Mouse (Mus musculus) heart, embryonic 12.5 days (tissue): ENCODE measurements at regions not wholly inside any gene's neighbourhood (a gene's known extent, or its start where the extent isn't known, plus 50 kb on each side); places are given as distances from the start of the nearest gene placed in this dataset.
A peak's percentile ranks its signal among the peaks of the same experiment; 100 is the strongest.

Source experiments
- ATAC-seq: fragments of 200-750 bp; cut with Nextera tagmentation; 2 replicates; pipeline ENCODE4 v1.8.0; 2017; ENCODE audit warnings: moderate TSS enrichment, moderate library complexity; ENCODE audit not compliant: insufficient number of reproducible peaks, low FRiP score
- H3K27ac ChIP-seq: fragments of 300-500 bp; sonication (generic); 2 replicates; pipeline ENCODE4 v1.5.1; 2016; ENCODE audit warnings: mild to moderate bottlenecking, moderate library complexity; ENCODE audit not compliant: poor library complexity, severe bottlenecking
- H3K27me3 ChIP-seq: fragments of 300-500 bp; sonication (generic); replicated peaks from 2 replicates; pipeline ENCODE4 v1.6.1; 2016; ENCODE audit warnings: mild to moderate bottlenecking, moderate library complexity
- H3K36me3 ChIP-seq: fragments of 300-500 bp; sonication (generic); 2 replicates; pipeline ENCODE4 v1.6.1; 2016; ENCODE audit warnings: mild to moderate bottlenecking, moderate library complexity
- H3K4me1 ChIP-seq: fragments of 300-500 bp; sonication (generic); replicated peaks from 2 replicates; pipeline ENCODE4 v1.6.1; 2016; ENCODE audit warnings: mild to moderate bottlenecking
- H3K4me2 ChIP-seq: fragments of 300-500 bp; sonication (generic); 2 replicates; pipeline ENCODE4 v1.6.1; 2016; ENCODE audit warnings: mild to moderate bottlenecking, moderate library complexity
- H3K4me3 ChIP-seq: fragments of 300-500 bp; sonication (generic); 2 replicates; pipeline ENCODE4 v1.5.1; 2016; ENCODE audit warnings: mild to moderate bottlenecking
- H3K9ac ChIP-seq: fragments of 300-500 bp; sonication (generic); 2 replicates; pipeline ENCODE4 v1.6.1; 2016; ENCODE audit warnings: mild to moderate bottlenecking, moderate library complexity
- H3K9me3 ChIP-seq: fragments of 300-500 bp; sonication (generic); replicated peaks from 2 replicates; pipeline ENCODE4 v1.6.1; 2016; ENCODE audit warnings: mild to moderate bottlenecking, moderate library complexity
- WGBS: fragments of 180-500 bp; shearing (Covaris S2); methylation state at CpG from one replicate; pipeline ENCODE4 v1.1.7; 2016; 5-methylcytosine and 5-hydroxymethylcytosine counted together

DNA sequence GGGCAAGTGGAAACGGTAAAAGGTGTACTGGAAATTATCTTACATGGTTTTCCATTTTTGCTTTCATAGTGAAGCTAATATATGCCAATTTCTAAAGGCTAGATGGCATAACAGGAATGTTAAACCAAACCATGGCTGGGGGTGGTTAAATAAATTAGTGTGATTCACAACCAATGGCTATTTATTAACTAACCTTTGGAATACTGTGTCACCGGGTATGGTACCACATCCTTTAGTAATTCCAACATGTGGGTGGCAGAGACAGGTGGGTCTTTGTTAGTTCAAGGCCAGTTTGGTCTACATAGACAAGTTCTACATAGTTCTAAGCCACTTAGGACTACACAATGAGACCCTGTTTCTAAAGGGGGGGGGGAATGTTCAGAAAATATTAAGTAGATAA lies 179.8 kb upstream of the Plxnc1 start:
- Histone ChIP-seq H3K27me3 (no peaks in the 10 kb centered on the region), H3K4me1 (peaks cover 4% of the 10 kb centered on the region; the same call in 1 of the 2 replicates), H3K4me3 (no peak overlapping the region), H3K9me3 (no peaks in the 10 kb centered on the region), H3K36me3 (no peaks in the 10 kb centered on the region), H3K9ac (no peak overlapping the region), H3K4me2 (no peak overlapping the region), H3K27ac (no peak overlapping the region)
- WGBS: 77% methylated on average over 2 of the region's 2 CpGs
- ATAC-seq: no peak

DNA sequence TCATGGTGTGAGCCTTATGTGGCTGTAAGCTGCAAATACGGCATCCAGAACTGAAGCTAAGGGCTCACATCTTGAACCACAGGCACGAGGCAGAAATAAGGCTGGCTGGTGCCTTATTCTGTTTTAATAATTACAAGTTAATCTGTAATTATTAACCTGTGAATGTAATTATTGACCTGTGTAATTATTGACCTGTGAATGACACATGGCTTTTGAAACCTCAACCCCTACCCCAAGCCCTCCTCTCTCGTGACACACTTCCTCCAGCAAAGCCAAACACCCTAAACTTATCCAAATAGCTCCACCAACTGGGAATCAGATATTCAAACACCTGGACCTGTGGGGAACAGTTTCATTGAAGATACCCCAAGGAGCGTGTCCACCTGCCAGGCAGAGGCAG lies 175.4 kb upstream of the Plxnc1 start:
- no peak overlapping the region for H3K9ac ChIP-seq
- no peak overlapping the region for H3K27ac ChIP-seq
- no peak overlapping the region for H3K4me3 ChIP-seq
- 82% methylated on average over 4 of the region's 4 CpGs for WGBS
- H3K4me1 ChIP-seq: peaks cover 35% of the 10 kb centered on the region
- no peaks in the 10 kb centered on the region for H3K36me3 ChIP-seq
- H3K27me3 ChIP-seq: no peaks in the 10 kb centered on the region
- H3K9me3 ChIP-seq: no peaks in the 10 kb centered on the region
- no peak overlapping the region for H3K4me2 ChIP-seq
- no peak for ATAC-seq

DNA sequence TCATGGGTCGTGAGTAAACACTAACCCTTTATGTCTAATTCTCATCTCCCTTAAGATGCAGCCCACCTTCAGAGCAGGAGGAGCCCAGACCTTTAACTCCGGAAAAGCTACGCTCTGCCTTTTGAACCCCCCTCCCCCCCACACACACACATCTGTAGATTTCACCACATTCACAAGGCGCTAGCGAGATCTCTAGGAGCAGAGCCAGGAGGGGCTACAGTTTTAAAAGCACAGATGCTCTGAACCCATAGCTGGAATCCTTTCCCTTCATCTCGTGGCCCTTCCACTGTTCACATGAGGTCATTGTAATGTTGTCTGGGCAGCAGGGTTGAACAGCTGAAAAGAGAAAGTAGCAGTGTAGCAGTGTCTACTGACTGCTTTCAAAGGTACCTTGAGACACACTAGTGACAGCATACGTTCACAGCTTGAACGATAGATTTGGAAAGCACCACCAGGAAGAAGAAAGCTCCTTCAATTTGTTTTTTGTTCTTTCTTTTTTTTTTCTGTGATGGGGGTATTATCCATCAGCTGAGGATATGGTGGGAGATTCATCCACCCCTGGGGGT lies 174.2 kb upstream of the Plxnc1 start:
- H3K9ac ChIP-seq: no peak overlapping the region
- WGBS: 43% methylated on average over 8 of the region's 8 CpGs
- H3K4me3 ChIP-seq: no peak overlapping the region
- H3K27me3 ChIP-seq: no peaks in the 10 kb centered on the region
- H3K4me2 ChIP-seq: 0 out of 2 replicates have a peak overlapping the region, but pooled peaks have one; percentile 2
- no peak overlapping the region for H3K27ac ChIP-seq
- peaks cover 35% of the 10 kb centered on the region for H3K4me1 ChIP-seq
- no peaks in the 10 kb centered on the region for H3K9me3 ChIP-seq
- ATAC-seq: no peak
- H3K36me3 ChIP-seq: no peaks in the 10 kb centered on the region

DNA sequence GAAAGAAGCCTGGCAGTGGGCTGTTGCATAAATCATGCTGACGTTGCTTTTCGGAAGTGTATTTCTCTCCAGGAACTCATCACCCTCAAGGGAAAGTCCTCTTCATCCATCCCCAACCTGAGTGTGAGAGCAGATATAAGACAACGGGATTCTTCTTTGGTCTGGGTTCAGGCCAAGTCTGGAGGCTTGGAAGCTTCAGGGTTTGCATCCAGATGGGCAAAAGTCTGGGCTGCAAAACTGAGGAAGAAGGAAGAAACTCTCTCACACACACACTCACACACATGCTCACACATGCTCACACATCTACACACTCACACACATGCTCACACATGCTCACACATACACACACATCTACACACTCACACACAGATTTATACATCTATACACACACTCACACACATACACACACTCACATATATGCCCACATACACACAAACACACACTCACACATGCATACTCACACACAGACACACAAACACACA lies 173.1 kb upstream of the Plxnc1 start:
- H3K27me3 ChIP-seq: no peaks in the 10 kb centered on the region
- 0 out of 2 replicates have a peak overlapping the region, but pooled peaks have one; percentile 13 for H3K4me2 ChIP-seq
- no peaks in the 10 kb centered on the region for H3K9me3 ChIP-seq
- WGBS: 25% methylated on average over 3 of the region's 3 CpGs
- H3K4me3 ChIP-seq: no peak overlapping the region
- ATAC-seq: no peak; the same call in 1 of the 2 replicates
- H3K4me1 ChIP-seq: peaks cover 35% of the 10 kb centered on the region
- H3K27ac ChIP-seq: peak overlapping the region; percentile 85
- no peak overlapping the region for H3K9ac ChIP-seq
- no peaks in the 10 kb centered on the region for H3K36me3 ChIP-seq

DNA sequence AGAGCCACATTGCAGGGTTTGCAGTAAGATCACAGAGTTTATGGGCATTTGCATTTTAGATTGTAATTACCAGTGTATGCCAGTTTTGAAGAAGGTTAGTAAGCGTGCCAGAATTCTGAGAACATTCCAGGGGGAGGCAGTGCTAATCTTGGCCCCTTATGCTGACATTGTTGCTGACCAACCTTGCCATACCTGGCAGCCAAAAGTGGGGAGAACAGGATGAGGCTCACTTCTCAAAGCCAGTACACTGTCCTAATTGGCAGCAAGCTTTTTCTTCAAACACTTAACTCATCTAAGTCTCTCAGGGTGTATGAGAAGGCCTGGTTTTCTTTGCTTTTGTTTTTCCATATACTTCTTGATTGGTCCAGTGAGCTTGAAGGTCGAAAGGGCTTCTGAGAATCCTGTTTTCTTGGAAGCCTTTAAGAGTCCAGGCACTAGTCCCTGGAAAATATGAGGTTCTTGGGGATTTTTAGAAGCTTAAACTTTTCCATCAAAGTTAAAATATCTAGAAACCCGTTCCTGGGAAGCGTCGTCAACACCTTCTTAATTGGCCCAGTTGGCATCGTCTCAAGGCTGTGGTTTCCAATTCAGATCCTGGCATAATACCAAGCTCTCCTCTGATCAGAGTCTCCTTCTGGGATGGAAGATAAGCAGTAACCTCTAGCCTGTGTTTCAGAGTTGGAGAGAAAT lies 172.6 kb upstream of the Plxnc1 start:
- Histone ChIP-seq H3K27ac (peak overlapping the region; percentile 85), H3K4me2 (0 out of 2 replicates have a peak overlapping the region, but pooled peaks have one; percentile 11), H3K9ac (no peak overlapping the region), H3K27me3 (no peaks in the 10 kb centered on the region), H3K36me3 (no peaks in the 10 kb centered on the region), H3K4me3 (no peak overlapping the region), H3K4me1 (peaks cover 35% of the 10 kb centered on the region), H3K9me3 (no peaks in the 10 kb centered on the region)
- peak; percentile 78 for ATAC-seq
- 39% methylated on average over 6 of the region's 6 CpGs for WGBS

DNA sequence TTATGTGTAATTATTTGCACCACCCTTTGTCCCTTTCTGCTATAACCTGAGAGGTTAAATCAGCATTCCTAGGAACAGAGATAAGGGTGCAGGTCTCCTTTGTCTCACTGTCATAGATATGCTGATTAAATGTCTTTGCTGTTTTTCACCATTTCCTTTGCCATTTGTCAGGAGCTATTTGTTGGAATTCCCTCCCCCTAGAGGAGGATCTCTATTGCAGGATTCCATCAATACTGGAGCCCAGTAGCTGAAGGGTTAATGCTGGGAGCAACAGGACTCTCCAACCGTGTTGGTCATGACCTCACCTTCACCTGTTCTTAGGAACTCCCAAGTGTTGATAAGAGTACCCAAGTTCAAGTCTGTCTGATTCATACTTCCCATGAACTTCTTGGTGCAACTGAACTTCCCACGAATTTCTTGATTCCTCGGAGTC lies 172.0 kb upstream of the Plxnc1 start:
- Histone ChIP-seq H3K4me2 (no peak overlapping the region), H3K9me3 (no peaks in the 10 kb centered on the region), H3K9ac (no peak overlapping the region), H3K4me1 (peaks cover 35% of the 10 kb centered on the region), H3K27ac (peak overlapping the region; percentile 85), H3K36me3 (no peaks in the 10 kb centered on the region), H3K27me3 (no peaks in the 10 kb centered on the region), H3K4me3 (no peak overlapping the region)
- no peak for ATAC-seq
- 34% methylated on average over 3 of the region's 3 CpGs for WGBS

DNA sequence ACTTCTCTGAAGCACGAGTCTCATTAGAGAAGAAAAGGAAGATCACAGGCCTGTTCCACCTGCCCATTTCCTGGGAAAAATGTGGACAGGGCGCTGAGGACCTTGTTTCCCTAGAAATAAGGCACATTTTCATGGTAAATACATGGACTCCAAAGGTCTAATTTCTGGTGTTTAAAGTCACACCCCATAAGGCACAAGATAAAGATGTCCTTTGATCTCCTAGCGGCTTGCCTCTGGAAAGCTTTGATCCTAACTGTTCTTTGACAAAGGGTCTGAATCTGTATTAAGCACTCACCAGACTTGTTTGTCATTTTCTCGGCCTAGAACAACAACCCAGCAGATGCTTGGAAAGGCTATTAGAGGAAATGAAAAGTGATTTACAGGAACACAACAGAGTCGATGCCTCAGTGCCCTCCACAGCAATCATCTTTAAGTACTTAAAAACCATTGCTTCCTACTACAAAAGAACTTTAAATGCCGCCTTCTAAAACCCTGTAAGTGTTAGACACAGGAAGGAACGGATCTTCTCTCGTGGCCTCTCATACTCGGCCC lies 168.3 kb upstream of the Plxnc1 start:
- Histone ChIP-seq H3K27me3 (no peaks in the 10 kb centered on the region), H3K9ac (no peak overlapping the region), H3K4me1 (peaks cover 17% of the 10 kb centered on the region), H3K27ac (no peak overlapping the region), H3K4me2 (no peak overlapping the region), H3K4me3 (no peak overlapping the region), H3K9me3 (no peaks in the 10 kb centered on the region), H3K36me3 (no peaks in the 10 kb centered on the region)
- 63% methylated on average over 9 of the region's 9 CpGs for WGBS
- ATAC-seq: no peak

DNA sequence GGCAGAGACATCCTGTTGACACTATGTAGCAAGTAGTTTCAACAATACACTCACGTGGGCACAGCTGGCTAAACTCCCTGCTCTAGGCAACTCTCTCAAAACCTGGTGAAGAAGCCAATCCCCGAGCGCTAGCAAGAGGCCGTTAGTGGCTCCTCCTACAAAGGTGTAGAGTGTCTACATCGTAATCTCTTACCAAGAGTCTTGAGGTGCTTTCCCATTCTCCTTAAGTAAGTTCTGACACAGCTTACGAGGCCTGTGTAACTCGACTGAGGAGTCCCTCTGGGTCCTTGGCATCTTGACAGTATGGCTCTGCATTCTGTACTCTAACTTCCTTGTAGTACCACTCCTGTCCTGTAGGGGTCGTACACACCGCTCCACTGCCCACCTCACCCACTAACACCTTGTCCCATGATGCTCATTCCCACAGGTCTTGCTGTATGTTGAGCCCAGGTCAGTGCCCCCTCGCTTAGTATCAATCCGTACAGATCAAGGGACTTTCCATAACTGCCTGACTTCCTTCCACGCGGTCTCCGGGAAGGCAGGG lies 167.7 kb upstream of the Plxnc1 start:
- 65% methylated on average over 14 of the region's 14 CpGs for WGBS

DNA sequence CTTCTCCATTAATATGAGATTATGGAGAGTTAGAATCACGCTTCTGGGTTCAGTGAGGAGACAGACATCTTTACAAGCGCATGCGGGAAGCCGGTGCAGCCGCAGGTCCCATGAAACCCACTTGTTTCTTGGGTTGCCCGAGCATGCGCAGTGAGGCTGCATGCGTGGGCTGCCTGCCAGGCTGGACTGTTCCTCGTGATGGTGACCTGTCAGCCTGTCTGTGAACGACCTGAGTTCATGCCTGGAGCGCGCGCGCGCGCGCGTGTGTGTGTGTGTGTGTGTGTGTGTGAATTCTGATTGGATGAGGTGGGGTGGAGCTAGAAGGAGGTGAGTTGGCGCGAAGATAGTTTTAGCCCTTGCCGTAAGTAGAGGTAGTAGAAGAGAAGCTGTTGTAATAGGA lies 166.2 kb upstream of the Plxnc1 start:
- no peak overlapping the region for H3K9ac ChIP-seq
- no peaks in the 10 kb centered on the region for H3K9me3 ChIP-seq

More for the DNA sequence above, 167.7 kb upstream of the Plxnc1 start:
- Histone ChIP-seq H3K4me2 (no peak overlapping the region), H3K27me3 (no peaks in the 10 kb centered on the region), H3K4me1 (peaks cover 11% of the 10 kb centered on the region), H3K4me3 (no peak overlapping the region), H3K27ac (no peak overlapping the region), H3K9me3 (no peaks in the 10 kb centered on the region), H3K9ac (no peak overlapping the region), H3K36me3 (no peaks in the 10 kb centered on the region)
- no peak for ATAC-seq

DNA sequence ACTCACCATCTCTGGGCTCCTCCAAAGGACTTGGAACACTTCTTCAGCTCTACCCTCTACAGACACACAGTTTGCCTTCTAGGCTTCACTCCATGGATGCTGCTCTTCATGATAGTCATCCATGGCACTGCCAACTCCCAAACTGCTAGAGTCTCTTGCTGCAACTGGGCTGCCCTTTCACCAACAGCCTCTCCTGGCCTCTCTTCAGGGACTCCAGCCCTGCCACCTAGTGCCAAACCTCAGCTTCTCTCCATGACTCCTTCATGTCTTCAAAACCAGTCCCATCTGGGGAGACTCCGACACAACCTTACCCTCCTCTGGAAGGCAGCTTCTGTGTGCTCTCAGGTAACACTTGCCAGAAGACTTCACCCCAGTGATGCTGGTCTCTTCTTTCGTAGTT lies 164.9 kb upstream of the Plxnc1 start:
- Histone ChIP-seq H3K4me2 (no peak overlapping the region), H3K36me3 (no peaks in the 10 kb centered on the region), H3K4me1 (no peaks in the 10 kb centered on the region), H3K27ac (no peak overlapping the region), H3K9ac (no peak overlapping the region), H3K27me3 (no peaks in the 10 kb centered on the region), H3K4me3 (no peak overlapping the region), H3K9me3 (no peaks in the 10 kb centered on the region)
- ATAC-seq: no peak
- 79% methylated on average over 2 of the region's 2 CpGs for WGBS

More for the DNA sequence above, 166.2 kb upstream of the Plxnc1 start:
- no peak for ATAC-seq
- Histone ChIP-seq H3K4me2 (no peak overlapping the region), H3K27me3 (no peaks in the 10 kb centered on the region), H3K4me1 (no peaks in the 10 kb centered on the region), H3K27ac (no peak overlapping the region), H3K36me3 (no peaks in the 10 kb centered on the region), H3K4me3 (no peak overlapping the region)
- WGBS: 88% methylated on average over 21 of the region's 21 CpGs

DNA sequence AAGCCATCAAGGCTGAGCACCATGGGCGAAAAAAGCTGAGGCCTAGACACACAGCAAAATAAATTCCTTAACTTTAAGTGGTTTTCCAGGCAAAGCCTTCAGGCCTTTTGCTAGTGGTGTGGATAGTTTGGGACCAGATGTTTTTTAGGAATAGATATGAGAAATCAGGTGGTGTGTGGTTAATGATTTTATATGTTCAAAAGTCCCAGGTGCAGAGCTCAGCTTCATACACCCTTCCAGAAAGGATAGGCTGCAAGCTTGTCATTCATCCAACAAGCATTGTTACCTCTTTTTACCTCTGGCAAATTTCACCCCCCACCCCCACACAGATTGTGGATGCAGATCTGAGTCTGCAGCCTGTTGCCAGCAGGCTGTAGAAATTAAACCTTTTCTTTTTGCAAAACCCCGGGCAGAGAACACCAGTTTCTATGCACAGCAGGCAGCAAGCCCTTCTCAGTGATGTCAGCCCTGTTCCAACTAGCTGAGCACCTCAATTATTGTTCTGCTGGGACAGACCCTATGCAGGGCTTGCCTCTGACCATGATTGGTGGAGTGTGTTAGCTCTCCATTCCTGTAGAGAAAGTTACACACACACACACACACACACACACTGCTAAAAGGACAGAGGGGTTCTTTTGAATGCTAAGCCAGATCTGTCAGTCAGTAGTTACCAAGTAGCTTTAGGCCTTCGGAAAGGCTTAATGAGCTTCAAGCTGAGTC lies 163.1 kb upstream of the Plxnc1 start:
- Histone ChIP-seq H3K9ac (no peak overlapping the region), H3K4me2 (no peak overlapping the region), H3K4me3 (no peak overlapping the region), H3K27me3 (no peaks in the 10 kb centered on the region), H3K36me3 (no peaks in the 10 kb centered on the region), H3K9me3 (no peaks in the 10 kb centered on the region), H3K27ac (no peak overlapping the region), H3K4me1 (no peaks in the 10 kb centered on the region)
- WGBS: 60% methylated on average over 3 of the region's 3 CpGs
- no peak for ATAC-seq
